Mouse (Mus musculus): ENCODE measurements around the gene Tm7sf2. TPM values are rescaled to one million over a fixed set of nuclear protein-coding genes. Genes with fewer than 3 reads are reported as not detected.
A peak's percentile ranks its signal among the peaks of the same experiment; 100 is the strongest.

Gene Tm7sf2
- total RNA-seq, 2 experiments from 2014 or later: 24.9 to 25.2 TPM

GRCm38 (mm10) chr19:6071261-6071660, 3.1 kb upstream of the Tm7sf2 start:
- intact Hi-C loops (cut with DNase I): no loop called here
- DNase-seq (ENCODE audit: low spot score in 2 of 2): no peak

GRCm38 (mm10) chr19:6070571-6071250, 2.5 kb upstream of the Tm7sf2 start:
- intact Hi-C loops (cut with DNase I): no loop called here
- DNase-seq (ENCODE audit: low spot score in 2 of 2): no peak

GRCm38 (mm10) chr19:6069851-6070250, 1.7 kb upstream of the Tm7sf2 start:
- intact Hi-C loops (cut with DNase I): loop anchor here (5.0 kb wide), 1 partner anchor 47 kb away; the partner anchor contains the start of gene Sac3d1
- DNase-seq (ENCODE audit: low spot score in 2 of 2): no peak

- intact Hi-C loops (cut with DNase I): loop anchor here (5.0 kb wide), 1 partner anchor 48 kb away; the partner anchor contains the start of gene Sac3d1
Observed at GRCm38 (mm10) chr19:6068951-6069350, 778 bp upstream of the Tm7sf2 start.

GRCm38 (mm10) chr19:6067011-6067723, 1.0 kb downstream of the Tm7sf2 start:
- intact Hi-C loops (cut with DNase I): loop anchor here (5.0 kb wide), 1 partner anchor 50 kb away; the partner anchor contains the start of gene Sac3d1
- DNase-seq (ENCODE audit: low spot score in 2 of 2): peak; percentile 83 to 87

More at GRCm38 (mm10) chr19:6068951-6069350, 778 bp upstream of the Tm7sf2 start:
- no peak for DNase-seq (ENCODE audit: low spot score in 2 of 2)

- DNase-seq (ENCODE audit: low spot score in 2 of 2): no peak
- intact Hi-C loops (cut with DNase I): loop anchor here (5.0 kb wide), 1 partner anchor 51 kb away; the partner anchor contains the start of gene Sac3d1
Observed at GRCm38 (mm10) chr19:6066571-6066970, 1.6 kb downstream of the Tm7sf2 start.

- intact Hi-C loops (cut with DNase I): loop anchor here (5.0 kb wide), 1 partner anchor 274 kb away; no protein-coding TSS in a partner anchor
- no peak for DNase-seq (ENCODE audit: low spot score in 2 of 2)
Observed at GRCm38 (mm10) chr19:6063081-6063480, 5.1 kb downstream of the Tm7sf2 start.

GRCm38 (mm10) chr19:6062418-6062817, 5.8 kb downstream of the Tm7sf2 start:
- intact Hi-C loops (cut with DNase I): loop anchor here (5.0 kb wide), 1 partner anchor 275 kb away; no protein-coding TSS in a partner anchor
- DNase-seq (ENCODE audit: low spot score in 2 of 2): no peak

GRCm38 (mm10) chr19:6061641-6062302, 6.4 kb downstream of the Tm7sf2 start:
- intact Hi-C loops (cut with DNase I): loop anchor here (5.0 kb wide), 1 partner anchor 276 kb away; no protein-coding TSS in a partner anchor
- peak; percentile 44 to 53 for DNase-seq (ENCODE audit: low spot score in 2 of 2)

- intact Hi-C loops (cut with DNase I): loop anchor here (5.0 kb wide), 1 partner anchor 276 kb away; no protein-coding TSS in a partner anchor
- DNase-seq (ENCODE audit: low spot score in 2 of 2): peak; percentile 95 to 98
Observed at GRCm38 (mm10) chr19:6061021-6061533, 7.1 kb downstream of the Tm7sf2 start, which contains the start of gene Znhit2. Znhit2 (plus strand) TSS chr19:6061192.

- DNase-seq (ENCODE audit: low spot score in 2 of 2): no peak
- intact Hi-C loops (cut with DNase I): no loop called here
Observed at GRCm38 (mm10) chr19:6058966-6059365, 9.2 kb downstream of the Tm7sf2 start.

- no peak for DNase-seq (ENCODE audit: low spot score in 2 of 2)
- intact Hi-C loops (cut with DNase I): no loop called here
Observed at GRCm38 (mm10) chr19:6058513-6058912, 9.7 kb downstream of the Tm7sf2 start.

GRCm38 (mm10) chr19:6057313-6058096, 10.7 kb downstream of the Tm7sf2 start, which contains the start of the genes Mrpl49 and Fau:
Mrpl49 (minus strand) TSS chr19:6057785.
Fau (plus strand) TSS chr19:6057844.
- peak; percentile 99 to 100 for DNase-seq (ENCODE audit: low spot score in 2 of 2)
- intact Hi-C loops (cut with DNase I): loop anchor here (1.0 to 2.0 kb wide), 2 partner anchors 10 to 27 kb away; partner anchors contain the start of genes Cdca5 and Zfpl1

- DNase-seq (ENCODE audit: low spot score in 2 of 2): no peak
- intact Hi-C loops (cut with DNase I): loop anchor here (1.0 to 2.0 kb wide), 2 partner anchors 9 to 28 kb away; partner anchors contain the start of genes Cdca5 and Zfpl1
Observed at GRCm38 (mm10) chr19:6056696-6057095, 11.5 kb downstream of the Tm7sf2 start.

GRCm38 (mm10) chr19:6054296-6054695, 13.9 kb downstream of the Tm7sf2 start:
- intact Hi-C loops (cut with DNase I): no loop called here
- DNase-seq (ENCODE audit: low spot score in 2 of 2): no peak

GRCm38 (mm10) chr19:6052516-6052915, 15.7 kb downstream of the Tm7sf2 start:
- DNase-seq (ENCODE audit: low spot score in 2 of 2): no peak
- intact Hi-C loops (cut with DNase I): no loop called here

GRCm38 (mm10) chr19:6048681-6049410, 19.3 kb downstream of the Tm7sf2 start:
- DNase-seq (ENCODE audit: low spot score in 2 of 2): no peak
- intact Hi-C loops (cut with DNase I): no loop called here

GRCm38 (mm10) chr19:6047899-6048166, 20.3 kb downstream of the Tm7sf2 start:
- intact Hi-C loops (cut with DNase I): loop anchor here (1.0 to 2.0 kb wide), 2 partner anchors 9 to 83 kb away; partner anchors contain the start of genes Fau, Mrpl49 and Pola2
- DNase-seq (ENCODE audit: low spot score in 2 of 2): no peak
